Mouse (Mus musculus) urinary bladder, adult 2 months (tissue): ENCODE results near the gene Prkce. TPM values are rescaled to one million over a fixed set of nuclear protein-coding genes. Genes with fewer than 3 reads are reported as not detected.

ENCODE experiments used
- DNase-seq: peaks from one replicate; pipeline ENCODE4 v3.0.0; 2022; ENCODE audit warnings: low spot score
- polyA plus RNA-seq: library from polyadenylated mRNA; depleted of rRNA; stranded (reverse); fragments of >200 nt; gene quantifications from 2 replicates; pipeline ENCODE4 v1.2.3, GENCODE M21; 2012

The Prkce gene
- polyA plus RNA-seq, 1 experiment = 5.8 TPM

DNA sequence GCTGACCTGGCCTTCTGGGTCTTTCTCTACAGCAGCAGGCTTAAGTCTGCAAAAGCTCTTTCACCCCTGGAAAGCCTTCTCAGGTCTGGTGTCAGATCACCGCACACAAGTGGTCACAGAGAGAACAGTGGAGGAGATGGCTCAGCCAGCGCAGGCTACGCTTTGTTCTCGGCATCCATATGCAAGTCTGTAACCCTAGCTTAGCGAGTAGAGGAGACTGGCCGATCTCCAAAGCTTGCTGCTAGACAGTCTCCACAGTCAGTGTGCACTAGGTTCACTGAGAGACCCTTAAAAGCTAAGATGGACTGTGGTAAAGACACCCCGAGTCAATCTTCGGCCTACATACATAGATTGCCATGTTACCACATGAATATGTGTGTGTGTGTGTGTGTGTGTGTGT, 164.2 kb downstream of the Prkce start:
- no peak for DNase-seq

DNA sequence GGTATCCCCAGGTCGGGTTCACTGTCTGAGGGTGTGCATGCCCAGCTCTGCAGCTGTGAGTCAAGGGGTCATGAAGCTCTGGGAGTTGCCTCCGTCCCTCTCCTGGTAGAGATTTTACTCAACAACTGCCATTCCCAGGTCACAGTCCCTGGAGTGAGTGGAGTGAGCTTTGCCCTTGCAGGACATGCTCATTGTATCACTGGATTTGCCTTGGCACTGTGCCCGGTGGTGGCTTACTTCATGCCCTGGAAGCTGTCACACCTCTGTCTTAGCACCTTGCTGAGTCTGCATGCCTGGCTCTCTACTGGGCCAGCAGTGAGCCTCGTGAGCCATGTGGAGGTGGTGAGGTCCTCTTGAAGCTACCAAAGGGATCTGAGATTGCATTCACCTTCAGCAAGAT, 167.4 kb downstream of the Prkce start:
- no peak for DNase-seq

GRCm38 (mm10) chr17:86336652-86337073, 169.1 kb downstream of the Prkce start:
- DNase-seq = no peak

DNA sequence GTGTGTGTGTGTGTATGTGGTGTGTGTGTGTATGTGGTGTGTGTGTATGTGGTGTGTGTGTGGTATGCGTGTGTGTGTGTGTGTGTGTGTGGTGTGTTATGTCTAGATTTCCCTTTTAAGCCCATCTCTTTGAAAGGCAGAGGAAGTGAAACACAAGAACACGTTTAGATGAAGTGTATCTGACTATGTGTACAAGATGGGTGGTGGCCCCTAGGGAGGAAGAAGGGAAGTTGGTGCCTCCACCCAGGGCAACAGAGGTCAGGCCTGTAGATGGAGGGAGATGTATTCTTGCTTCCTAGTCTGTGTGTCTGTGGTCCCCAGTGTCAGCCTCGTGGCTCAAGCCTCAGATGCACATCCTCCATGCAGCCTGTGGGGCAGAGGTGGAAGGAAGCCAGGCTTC, 169.5 kb downstream of the Prkce start:
- no peak for DNase-seq

GRCm38 (mm10) chr17:86338328-86338727, 170.7 kb downstream of the Prkce start:
- DNase-seq = no peak

DNA sequence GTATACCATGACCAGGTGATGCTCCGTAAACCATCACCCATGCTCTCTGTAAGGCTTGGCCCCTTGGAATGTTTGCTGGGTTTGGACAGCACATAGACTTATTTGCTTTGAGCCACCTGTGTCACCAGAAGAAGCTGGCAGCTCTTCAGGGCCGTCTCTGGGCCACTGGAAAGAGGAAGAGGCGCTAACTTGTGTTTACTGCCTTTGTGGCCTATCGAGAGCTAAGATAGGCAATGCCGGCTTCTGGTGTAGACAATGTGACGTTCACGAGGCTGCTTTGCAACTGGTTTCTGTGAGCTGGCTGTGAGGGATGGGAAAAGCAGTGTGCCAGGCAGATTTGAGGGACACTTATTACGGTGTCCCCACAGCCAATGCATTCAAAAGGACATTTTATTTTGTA, 176.4 kb downstream of the Prkce start:
- DNase-seq = no peak

DNA sequence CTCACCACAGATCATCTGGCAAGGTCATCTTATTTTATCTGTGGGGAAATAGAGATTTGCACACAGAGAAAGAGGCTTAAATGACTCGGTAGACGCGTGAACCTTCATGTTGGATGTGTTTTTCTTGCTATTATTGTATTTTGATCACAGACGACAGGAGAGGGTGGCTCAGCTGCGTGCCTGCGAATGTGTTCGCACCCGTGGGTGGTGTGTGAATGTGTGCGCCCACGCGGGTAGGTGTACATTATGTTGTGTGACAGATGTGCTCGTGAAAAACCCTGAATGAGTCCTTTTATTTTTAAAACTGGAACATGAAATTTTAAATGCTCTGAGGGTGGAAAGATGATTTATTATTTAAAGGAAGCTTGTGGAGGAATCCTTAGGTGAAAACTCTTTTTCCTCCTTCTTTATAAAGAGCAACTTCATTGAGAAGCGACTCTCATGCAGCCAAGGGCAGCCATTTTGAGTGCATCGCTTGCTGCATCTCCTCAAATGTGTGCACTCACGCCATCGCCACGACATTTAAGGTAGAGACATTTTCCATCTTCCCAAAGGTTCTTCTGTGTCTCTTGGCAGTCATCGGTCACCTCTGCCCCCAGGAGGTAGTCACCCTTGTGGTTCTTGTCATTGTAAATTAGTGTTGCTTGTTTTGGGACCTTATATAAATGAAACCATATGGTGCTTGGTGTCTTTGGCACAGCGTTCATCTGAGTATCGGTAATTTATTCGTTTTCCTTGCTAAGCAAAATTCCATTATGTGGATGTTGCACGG, 177.8 kb downstream of the Prkce start:
- no peak for DNase-seq

DNA sequence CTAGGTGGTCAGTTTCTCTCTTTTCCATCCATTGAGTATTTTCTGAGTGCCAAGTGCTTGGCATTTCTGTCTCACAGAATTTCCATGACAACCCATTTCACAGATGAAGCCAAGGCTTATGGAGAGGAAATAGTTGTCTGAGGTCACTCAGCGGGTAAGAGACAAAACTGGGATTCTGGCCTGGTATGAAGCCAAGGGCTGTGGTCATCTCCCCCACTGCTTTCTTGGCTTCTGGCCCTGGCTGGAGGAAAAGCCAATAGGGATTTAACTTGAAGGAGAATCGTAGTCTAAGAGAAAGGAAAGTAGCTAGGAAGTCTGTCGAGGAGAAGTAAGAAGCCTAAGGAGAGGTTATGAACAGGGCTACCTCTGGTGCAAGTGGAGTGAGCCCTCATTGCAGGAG, 182.7 kb downstream of the Prkce start:
- DNase-seq = no peak

- no peak for DNase-seq
Observed at GRCm38 (mm10) chr17:86350791-86351261, 183.2 kb downstream of the Prkce start.

- no peak for DNase-seq
Observed at GRCm38 (mm10) chr17:86351282-86351681, 183.7 kb downstream of the Prkce start.

DNA sequence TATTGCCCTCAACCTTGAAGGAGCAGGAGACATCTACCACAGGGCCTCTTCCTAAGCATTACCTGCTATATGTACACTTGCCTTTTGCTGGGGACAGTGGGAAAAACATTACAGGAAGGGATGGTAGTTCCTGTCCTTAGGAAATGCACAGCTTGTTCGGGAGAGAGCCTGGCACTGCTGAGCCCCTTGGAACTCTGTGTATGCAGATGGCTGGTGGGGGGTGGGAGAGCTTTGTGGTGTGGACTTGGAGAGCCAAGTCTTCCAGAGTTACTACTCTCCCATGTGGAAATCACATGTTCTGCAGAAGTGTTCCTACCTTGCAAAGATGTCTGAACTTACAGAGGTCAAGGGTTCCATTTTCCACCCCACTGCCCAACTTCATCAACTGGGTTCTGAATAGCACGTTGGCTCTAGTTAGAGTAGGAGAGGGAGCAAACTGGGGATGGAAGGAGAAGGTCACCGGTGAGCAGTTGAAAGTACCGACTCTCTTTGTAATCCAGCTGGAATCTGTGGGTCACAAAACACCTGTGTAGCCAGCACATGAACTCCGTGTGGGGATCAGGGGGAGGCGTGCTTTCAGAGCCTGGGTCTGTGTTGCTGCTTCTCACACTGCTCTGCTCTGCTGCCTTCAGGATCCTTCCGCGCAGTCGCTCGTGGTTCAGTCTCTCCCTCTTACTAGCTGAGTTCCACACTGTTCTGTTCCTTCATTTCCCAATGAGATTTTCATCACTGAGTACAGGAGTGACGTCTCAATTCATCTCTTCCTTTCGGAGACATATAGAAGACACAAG, 184.9 kb downstream of the Prkce start:
- no peak for DNase-seq

DNA sequence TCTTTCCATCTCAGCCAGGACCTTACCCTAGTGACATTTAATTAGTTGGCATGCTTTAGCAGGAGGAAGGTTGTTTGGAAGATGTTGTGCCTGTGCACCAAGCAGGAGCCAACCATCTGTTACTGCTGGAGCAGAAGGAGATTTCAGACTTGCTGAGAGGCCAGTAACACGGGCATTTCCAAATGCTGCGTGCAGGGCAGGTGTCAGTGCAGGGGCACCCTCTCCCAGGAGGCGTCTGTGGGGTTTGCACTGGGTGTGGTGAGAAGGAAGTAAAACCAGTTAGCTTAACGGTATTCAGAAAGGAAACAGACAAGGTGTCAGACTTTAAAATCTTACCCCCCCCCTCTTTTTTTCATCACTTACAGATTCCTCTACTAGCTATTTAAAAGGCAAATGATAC, 186.1 kb downstream of the Prkce start:
- no peak for DNase-seq

DNA sequence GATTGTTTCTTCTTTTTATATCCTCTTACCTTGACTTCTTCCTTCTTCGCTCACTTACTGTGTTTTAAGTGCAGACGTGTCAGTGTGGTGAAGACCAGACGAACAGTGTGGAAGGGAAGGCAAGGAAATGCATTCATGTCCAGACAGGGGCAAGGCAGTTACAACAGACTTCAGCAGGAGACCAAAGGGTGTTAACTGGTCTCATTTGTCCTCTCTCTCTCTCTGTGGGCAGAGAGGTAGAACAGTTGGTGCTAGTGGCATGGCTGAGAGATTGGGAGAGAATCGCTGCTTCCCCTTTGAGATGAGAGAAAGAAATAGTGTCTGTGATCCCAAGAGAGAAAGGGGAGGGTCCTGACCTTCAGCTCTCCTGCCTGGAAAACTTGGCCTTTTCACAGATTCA, 186.5 kb downstream of the Prkce start:
- no peak for DNase-seq

- no peak for DNase-seq
Observed at GRCm38 (mm10) chr17:86354896-86355295, 187.3 kb downstream of the Prkce start.

DNA sequence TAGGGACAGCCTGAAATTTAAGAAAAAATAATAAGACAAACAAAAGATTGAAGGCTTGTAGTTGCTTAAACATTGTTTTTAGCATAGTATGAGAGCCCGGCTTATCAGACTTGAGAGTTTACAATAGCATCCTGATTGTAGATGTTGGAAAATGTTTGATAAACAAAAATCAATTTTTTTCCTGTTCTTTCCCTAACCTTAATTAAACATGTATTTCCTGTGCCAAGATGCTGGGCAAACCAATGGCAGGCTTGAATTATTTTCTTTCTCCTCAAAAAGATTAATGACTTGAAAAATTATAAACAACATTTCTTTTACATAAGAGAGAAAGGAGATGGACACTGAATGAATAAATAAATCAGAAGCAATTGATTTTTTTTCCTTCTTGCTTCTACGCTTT, 187.7 kb downstream of the Prkce start:
- no peak for DNase-seq

- DNase-seq = no peak
Observed at GRCm38 (mm10) chr17:86355772-86356451, 188.3 kb downstream of the Prkce start.

- no peak for DNase-seq
Observed at GRCm38 (mm10) chr17:86358388-86358787, 190.8 kb downstream of the Prkce start.

DNA sequence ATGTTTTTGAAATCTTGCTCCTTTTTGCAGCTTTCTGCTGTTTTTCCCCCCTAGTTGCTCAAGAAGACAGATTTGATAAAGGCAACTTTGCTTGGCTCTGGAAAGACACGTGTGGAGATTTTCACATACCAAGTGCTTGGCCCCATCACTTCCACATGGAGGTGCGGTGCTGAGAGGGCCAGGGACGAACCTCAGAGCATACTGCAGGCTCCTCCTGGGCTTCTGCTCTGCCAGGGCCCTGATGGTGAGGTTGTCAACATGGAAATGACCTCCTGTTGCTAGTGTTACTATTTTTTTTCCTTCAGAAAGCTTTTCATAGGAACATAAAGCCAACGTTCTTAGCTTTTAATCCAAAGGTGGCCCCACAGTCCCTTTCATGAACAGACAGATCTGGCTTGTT, 191.3 kb downstream of the Prkce start:
- DNase-seq = no peak

GRCm38 (mm10) chr17:86360849-86361248, 193.3 kb downstream of the Prkce start:
- DNase-seq = no peak

- DNase-seq = no peak
Observed at GRCm38 (mm10) chr17:86363356-86363755, 195.8 kb downstream of the Prkce start.

- DNase-seq = no peak
Observed at GRCm38 (mm10) chr17:86364349-86365075, 196.9 kb downstream of the Prkce start.

DNA sequence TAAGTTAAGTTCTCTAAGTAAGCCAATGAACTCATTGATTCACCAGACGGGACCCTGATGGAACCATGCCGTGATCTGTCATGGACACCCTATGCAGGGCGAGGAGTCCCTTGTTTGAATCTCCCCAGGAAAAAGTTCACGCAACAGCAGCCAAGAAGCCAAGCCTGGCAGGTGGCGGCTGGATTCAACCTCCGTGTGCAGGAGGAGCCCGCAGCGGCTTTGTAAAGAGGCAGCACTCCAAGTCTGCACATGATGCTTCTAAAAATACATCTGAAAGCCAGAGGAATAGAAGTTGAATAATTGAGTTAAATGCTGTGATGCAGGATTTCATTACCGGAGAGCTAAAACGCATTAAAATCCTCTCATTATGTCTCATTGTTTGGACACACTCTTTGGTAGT, 199.3 kb downstream of the Prkce start:
- DNase-seq = no peak
